Mouse (Mus musculus) thymus, postnatal 10 days (tissue): ENCODE results near the gene Slc5a3.
"Not testable (repeated sequence)": the region's sequence is repeated elsewhere in the genome, so short reads cannot be mapped to it uniquely, and the experiment has no call there.

ENCODE experiments used
- DNase-seq, 2 experiments: peaks; one replicate each; pipeline ENCODE4 v3.0.0; 2021; ENCODE audit warnings: low spot score in 2 of 2

The Slc5a3 gene

GRCm38 (mm10) chr16:92062832-92063231 lies 4.7 kb downstream of the Slc5a3 start:
- DNase-seq, result no peak

GRCm38 (mm10) chr16:92064801-92065200 lies 6.7 kb downstream of the Slc5a3 start:
- DNase-seq, result no peak

GRCm38 (mm10) chr16:92070338-92070737 lies 12.2 kb downstream of the Slc5a3 start:
- DNase-seq, result no peak

GRCm38 (mm10) chr16:92076797-92077196 lies 18.7 kb downstream of the Slc5a3 start:
- no peak for DNase-seq

- DNase-seq, result no peak
Observed at GRCm38 (mm10) chr16:92083771-92084453, 25.8 kb downstream of the Slc5a3 start.

- no peak for DNase-seq
Observed at GRCm38 (mm10) chr16:92089225-92089624, 31.1 kb downstream of the Slc5a3 start.

GRCm38 (mm10) chr16:92091876-92092275 lies 33.8 kb downstream of the Slc5a3 start:
- DNase-seq, result no peak

GRCm38 (mm10) chr16:92098351-92099051 lies 40.4 kb downstream of the Slc5a3 start:
- no peak for DNase-seq

GRCm38 (mm10) chr16:92099598-92099997 lies 41.5 kb downstream of the Slc5a3 start:
- DNase-seq, result no peak

GRCm38 (mm10) chr16:92100111-92100510 lies 42.0 kb downstream of the Slc5a3 start:
- no peak for DNase-seq

GRCm38 (mm10) chr16:92102115-92102514 lies 44.0 kb downstream of the Slc5a3 start:
- no peak for DNase-seq

GRCm38 (mm10) chr16:92102931-92103330 lies 44.8 kb downstream of the Slc5a3 start:
- DNase-seq, result not testable (repeated sequence)

GRCm38 (mm10) chr16:92103572-92104331 lies 45.6 kb downstream of the Slc5a3 start:
- DNase-seq, result no peak

GRCm38 (mm10) chr16:92104332-92104590 lies 46.1 kb downstream of the Slc5a3 start:
- DNase-seq, result no peak

- no peak for DNase-seq
Observed at GRCm38 (mm10) chr16:92104951-92105350, 46.8 kb downstream of the Slc5a3 start.

- no peak for DNase-seq
Observed at GRCm38 (mm10) chr16:92105631-92106030, 47.5 kb downstream of the Slc5a3 start.

GRCm38 (mm10) chr16:92107346-92107745 lies 49.2 kb downstream of the Slc5a3 start:
- no peak for DNase-seq

GRCm38 (mm10) chr16:92114706-92115241 lies 56.7 kb downstream of the Slc5a3 start:
- DNase-seq, result no peak

GRCm38 (mm10) chr16:92115611-92116421 lies 57.7 kb downstream of the Slc5a3 start:
- DNase-seq, result no peak

- DNase-seq, result no peak
Observed at GRCm38 (mm10) chr16:92117337-92118209, 59.5 kb downstream of the Slc5a3 start.

- no peak for DNase-seq
Observed at GRCm38 (mm10) chr16:92119013-92119515, 60.9 kb downstream of the Slc5a3 start.
